Mouse (Mus musculus) G1E (cell line): ENCODE results near the gene Fyco1.

ENCODE experiments used
- CTCF ChIP-seq: IDR thresholded peaks from 2 replicates; pipeline ENCODE4 v1.5.1; 2012; ENCODE audit warnings: low read depth, low read length, inconsistent platforms, mixed read lengths
- GATA2 ChIP-seq: IDR thresholded peaks from 2 replicates; pipeline ENCODE4 v1.6.1; 2012; ENCODE audit warnings: low read depth, low read length, inconsistent platforms, borderline replicate concordance

DNA sequence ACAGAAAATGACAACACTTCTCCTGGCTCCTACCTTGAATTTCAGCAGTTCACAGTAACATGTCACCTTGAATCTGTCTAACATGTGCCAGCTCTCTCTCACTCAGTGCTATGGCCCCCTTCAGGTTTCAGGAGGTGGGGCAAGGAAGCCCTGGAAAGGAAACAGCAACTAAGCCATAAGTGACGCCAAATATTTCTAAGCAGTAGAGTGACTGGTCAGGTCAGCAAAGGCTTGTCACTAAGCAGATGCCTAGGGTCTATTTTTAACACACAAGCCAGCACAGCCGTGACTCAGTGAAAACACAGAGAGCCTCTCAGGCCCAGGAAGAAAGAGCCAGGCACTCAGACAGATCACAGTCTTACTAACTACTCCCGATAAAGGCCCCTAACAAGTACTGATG, 6.6 kb downstream of the Fyco1 start:
- no peak for TF ChIP-seq CTCF
- TF ChIP-seq GATA2: no peak
